In genomic region chr16:55611172-55611571, GRCm38 (mm10) we compare ENCODE assay signal across 19 mouse cellular contexts.
A peak's percentile ranks its signal among the peaks of the same experiment; 100 is the strongest.
DNase-seq lines count a peak whose midpoint lies in the region; ATAC-seq and TF ChIP-seq lines count a peak whose summit lies in the region.
"Had no signal": no experiment of that assay in that cellular context is flagged by ENCODE, and none has a peak within 500 bp of the region (broad histone marks: within the 10 kb centered on the region; RNA-seq: fewer than 3 reads in every experiment).

No protein-coding gene starts in this region.

- H3K4me1 ChIP-seq in intestine, embryonic 15.5 days (replicated peaks): no peaks in the 10 kb centered on the region
- no peaks in the 10 kb centered on the region for H3K4me1 ChIP-seq in intestine, postnatal 0 days (replicated peaks; ENCODE audit: control insufficient read depth, insufficient read depth, low read length)
- H3K4me1 ChIP-seq: embryonic facial prominence, embryonic 13.5 days; embryonic facial prominence, embryonic 15.5 days; forebrain, embryonic 13.5 days; forebrain, embryonic 15.5 days had no signal

- H3K4me2 ChIP-seq in intestine, embryonic 15.5 days (replicated peaks): no peak overlapping the region
- no peak overlapping the region for H3K4me2 ChIP-seq in intestine, postnatal 0 days (replicated peaks; ENCODE audit: low read depth)
- H3K4me2 ChIP-seq: embryonic facial prominence, embryonic 13.5 days; embryonic facial prominence, embryonic 15.5 days; forebrain, embryonic 13.5 days; forebrain, embryonic 15.5 days had no signal

- H3K27me3 ChIP-seq in intestine, embryonic 15.5 days (replicated peaks): no peaks in the 10 kb centered on the region
- H3K27me3 ChIP-seq in intestine, postnatal 0 days (replicated peaks; ENCODE audit: control insufficient read depth, insufficient read depth, low read length): no peaks in the 10 kb centered on the region
- H3K27me3 ChIP-seq: embryonic facial prominence, embryonic 13.5 days; embryonic facial prominence, embryonic 15.5 days; forebrain, embryonic 13.5 days; forebrain, embryonic 15.5 days; Patski had no signal

- peak; percentile 66; the same call in 1 of the 2 replicates for ATAC-seq in intestine, embryonic 15.5 days
- ATAC-seq in intestine, postnatal 0 days: peak; percentile 80
- ATAC-seq in granulocyte monocyte progenitor cell, adult 5-6 weeks (replicated peaks; ENCODE audit: poor library complexity, severe bottlenecking): no peak
- ATAC-seq: activated CD4-positive, CD25-positive, alpha-beta regulatory T cell, adult 4 months; forebrain, embryonic 13.5 days; forebrain, embryonic 15.5 days; forebrain, postnatal 0 days; Patski had no signal

- no peak overlapping the region for H3K27ac ChIP-seq in intestine, embryonic 15.5 days
- no peak overlapping the region for H3K27ac ChIP-seq in intestine, postnatal 0 days (ENCODE audit: low read depth, low read length)
- H3K27ac ChIP-seq: embryonic facial prominence, embryonic 13.5 days; embryonic facial prominence, embryonic 15.5 days; forebrain, embryonic 13.5 days; forebrain, embryonic 15.5 days had no signal

- 75% methylated on average over 3 of the region's 3 CpGs for WGBS in intestine, embryonic 15.5 days
- 46% methylated on average over 3 of the region's 3 CpGs for WGBS in intestine, postnatal 0 days

- DNase-seq in ovary, adult 18-20 months (ENCODE audit: low spot score): no peak
- no peak for DNase-seq in cerebellum, postnatal 25 days
- DNase-seq: adrenal gland, postnatal 36 days; cerebellum, adult 11-12 months; cerebellum, adult 2 months; cerebellum, adult 9-10 months; cerebellum, postnatal 10 days; cerebellum, postnatal 36 days; embryo, embryonic 11 days; forebrain, postnatal 0 days had no signal

- H3K9ac ChIP-seq in intestine, embryonic 15.5 days: no peak overlapping the region
- H3K9ac ChIP-seq in intestine, postnatal 0 days (ENCODE audit: low read depth, low read length): no peak overlapping the region
- H3K9ac ChIP-seq: embryonic facial prominence, embryonic 13.5 days; embryonic facial prominence, embryonic 15.5 days; forebrain, embryonic 13.5 days; forebrain, embryonic 15.5 days; forebrain, postnatal 0 days had no signal

- no peak for TF ChIP-seq CTCF in intestine, postnatal 0 days (IDR thresholded peaks at IDR 0.05; ENCODE audit: low read depth)

- no peaks in the 10 kb centered on the region for H3K36me3 ChIP-seq in intestine, embryonic 15.5 days
- no peaks in the 10 kb centered on the region for H3K36me3 ChIP-seq in intestine, postnatal 0 days (ENCODE audit: control insufficient read depth, insufficient read depth)
- H3K36me3 ChIP-seq: embryonic facial prominence, embryonic 13.5 days; embryonic facial prominence, embryonic 15.5 days; forebrain, embryonic 15.5 days had no signal

- no peak overlapping the region for H3K4me3 ChIP-seq in intestine, embryonic 15.5 days (replicated peaks)
- H3K4me3 ChIP-seq in intestine, postnatal 0 days (ENCODE audit: low read depth, low read length): no peak overlapping the region
- H3K4me3 ChIP-seq: embryonic facial prominence, embryonic 13.5 days; embryonic facial prominence, embryonic 15.5 days; forebrain, embryonic 13.5 days; forebrain, embryonic 15.5 days had no signal

- no peaks in the 10 kb centered on the region for H3K9me3 ChIP-seq in intestine, embryonic 15.5 days
- H3K9me3 ChIP-seq in intestine, postnatal 0 days (ENCODE audit: control insufficient read depth): no peaks in the 10 kb centered on the region
- H3K9me3 ChIP-seq: embryonic facial prominence, embryonic 13.5 days; embryonic facial prominence, embryonic 15.5 days; forebrain, embryonic 13.5 days; forebrain, embryonic 15.5 days had no signal
